9 mouse cellular contexts compared by ENCODE assay signal in genomic region chr4:140283398-140283797, GRCm38 (mm10). TPM values are rescaled to one million over a fixed set of nuclear protein-coding genes. Genes with fewer than 3 reads are reported as not detected.
DNase-seq lines count a peak whose midpoint lies in the region; ATAC-seq and TF ChIP-seq lines count a peak whose summit lies in the region.
"Had no signal": no experiment of that assay in that cellular context is flagged by ENCODE, and none has a peak within 500 bp of the region (broad histone marks: within the 10 kb centered on the region; RNA-seq: fewer than 3 reads in every experiment).

No protein-coding gene starts in this region.

- H3K4me3 ChIP-seq in CH12.LX (replicated peaks in 1 of 3; ENCODE audit: low read depth in 2 of 3, low read length in 2 of 3, poor library complexity in 1 of 3): no peak overlapping the region
- no peak overlapping the region for H3K4me3 ChIP-seq in embryonic facial prominence, embryonic 10.5 days
- no peak overlapping the region for H3K4me3 ChIP-seq in liver, embryonic 13.5 days (replicated peaks)
- H3K4me3 ChIP-seq in layer of hippocampus, adult 2 months: no peak overlapping the region
- H3K4me3 ChIP-seq in midbrain, embryonic 14.5 days (replicated peaks; ENCODE audit: low read depth, low read length): no peak overlapping the region
- H3K4me3 ChIP-seq: megakaryocyte, embryonic 14.5 days had no signal

- 10% methylated on average over 2 of the region's 2 CpGs for WGBS in embryonic facial prominence, embryonic 10.5 days
- WGBS in liver, embryonic 13.5 days (ENCODE audit: insufficient replicate concordance): 9% methylated on average over 2 of the region's 2 CpGs
- 23% methylated on average over 2 of the region's 2 CpGs for WGBS in midbrain, embryonic 14.5 days

- ATAC-seq in liver, embryonic 13.5 days (ENCODE audit: low read depth): no peak
- no peak for ATAC-seq in midbrain, embryonic 14.5 days (ENCODE audit: low FRiP score, low TSS enrichment)

- H3K4me1 ChIP-seq in CH12.LX (ENCODE audit: control insufficient read depth in 1 of 2, insufficient read depth in 2 of 2): no peaks in the 10 kb centered on the region
- no peaks in the 10 kb centered on the region for H3K4me1 ChIP-seq in embryonic facial prominence, embryonic 10.5 days
- no peaks in the 10 kb centered on the region for H3K4me1 ChIP-seq in liver, embryonic 13.5 days (replicated peaks)
- H3K4me1 ChIP-seq in midbrain, embryonic 14.5 days (ENCODE audit: control insufficient read depth, insufficient read depth, low read length): peaks cover 10% of the 10 kb centered on the region
- H3K4me1 ChIP-seq: megakaryocyte, embryonic 14.5 days had no signal

- no peak overlapping the region for H3K27ac ChIP-seq in CH12.LX (ENCODE audit: insufficient read depth, low read depth)
- no peak overlapping the region for H3K27ac ChIP-seq in embryonic facial prominence, embryonic 10.5 days (replicated peaks)
- H3K27ac ChIP-seq in liver, embryonic 13.5 days: no peak overlapping the region
- no peak overlapping the region for H3K27ac ChIP-seq in layer of hippocampus, adult 2 months
- no peak overlapping the region for H3K27ac ChIP-seq in midbrain, embryonic 14.5 days (replicated peaks; ENCODE audit: low read depth, low read length)

- no peaks in the 10 kb centered on the region for H3K36me3 ChIP-seq in CH12.LX (replicated peaks in 1 of 2; ENCODE audit: control insufficient read depth in 1 of 2, insufficient read depth in 1 of 2, low read length in 1 of 2)
- no peaks in the 10 kb centered on the region for H3K36me3 ChIP-seq in embryonic facial prominence, embryonic 10.5 days (replicated peaks)
- H3K36me3 ChIP-seq in liver, embryonic 13.5 days: no peaks in the 10 kb centered on the region
- no peaks in the 10 kb centered on the region for H3K36me3 ChIP-seq in midbrain, embryonic 14.5 days (ENCODE audit: control insufficient read depth, insufficient read depth, low read length)

- TF ChIP-seq RAD21 in CH12.LX (IDR thresholded peaks at IDR 0.05; ENCODE audit: low read depth, low read length): no peak

- no peak for TF ChIP-seq POLR2A in CH12.LX (IDR thresholded peaks at IDR 0.05; ENCODE audit: low read depth, low read length)

- peaks cover 1% of the 10 kb centered on the region for H3K9me3 ChIP-seq in CH12.LX (replicated peaks; ENCODE audit: low read length)
- peaks cover 11% of the 10 kb centered on the region; the same call in 1 of the 2 replicates for H3K9me3 ChIP-seq in embryonic facial prominence, embryonic 10.5 days
- H3K9me3 ChIP-seq in liver, embryonic 13.5 days (replicated peaks): peaks cover 14% of the 10 kb centered on the region; the same call in 1 of the 2 replicates
- H3K9me3 ChIP-seq in midbrain, embryonic 14.5 days (ENCODE audit: control insufficient read depth, low read length): no peaks in the 10 kb centered on the region

- no peak overlapping the region for H3K4me2 ChIP-seq in CH12.LX (ENCODE audit: insufficient read depth, low read depth, poor library complexity, severe bottlenecking)
- H3K4me2 ChIP-seq in liver, embryonic 13.5 days: no peak overlapping the region
- no peak overlapping the region for H3K4me2 ChIP-seq in midbrain, embryonic 14.5 days (ENCODE audit: low read length)

- H3K9ac ChIP-seq in CH12.LX (ENCODE audit: insufficient read depth, low read depth): no peak overlapping the region
- H3K9ac ChIP-seq in liver, embryonic 13.5 days: no peak overlapping the region
- H3K9ac ChIP-seq in midbrain, embryonic 14.5 days (replicated peaks; ENCODE audit: low read length): no peak overlapping the region

- DNase-seq in gastrocnemius, postnatal 10 days: peak; percentile 54
- no peak for DNase-seq in gastrocnemius, postnatal 25 days
- peak; percentile 34 for DNase-seq in CH12.LX (ENCODE audit: extremely low read depth)
- DNase-seq in embryonic facial prominence, embryonic 10.5 days (ENCODE audit: low spot score): peak; percentile 80
- DNase-seq in liver, embryonic 13.5 days: peak; percentile 4
- DNase-seq in layer of hippocampus, adult 2 months (ENCODE audit: low spot score in 2 of 2): no peak
- no peak for DNase-seq in layer of hippocampus, adult 18-20 months (ENCODE audit: low spot score in 2 of 2)
- no peak for DNase-seq in midbrain, embryonic 14.5 days

- H3K27me3 ChIP-seq in CH12.LX (replicated peaks): peaks cover 13% of the 10 kb centered on the region
- no peaks in the 10 kb centered on the region for H3K27me3 ChIP-seq in embryonic facial prominence, embryonic 10.5 days (replicated peaks; ENCODE audit: low read depth, poor library complexity, severe bottlenecking)
- H3K27me3 ChIP-seq in liver, embryonic 13.5 days: no peaks in the 10 kb centered on the region
- H3K27me3 ChIP-seq in midbrain, embryonic 14.5 days (ENCODE audit: control insufficient read depth, insufficient read depth, low read length): no peaks in the 10 kb centered on the region
- H3K27me3 ChIP-seq: megakaryocyte, embryonic 14.5 days had no signal

- no peak for TF ChIP-seq CTCF in CH12.LX (conservative IDR thresholded peaks at IDR 0.05 in 1 of 2, IDR thresholded peaks at IDR 0.05 in 1 of 2; ENCODE audit: low read depth in 2 of 2, low read length in 2 of 2)
- TF ChIP-seq CTCF in layer of hippocampus, adult 2 months (conservative IDR thresholded peaks at IDR 0.05): no peak

- dilution Hi-C loops in CH12.LX (cut with MboI; ENCODE audit: extremely low pct_ligation_motif_present, extremely low pct_unique_long_range_greater_than_20kb, low sequenced_read_pairs): no loop called here

- in situ Hi-C loops in CH12.LX (cut with MboI; ENCODE audit: low pct_ligation_motif_present, low pct_unique_long_range_greater_than_20kb, low sequenced_read_pairs): no loop called here

- H3K79me2 ChIP-seq in CH12.LX (replicated peaks; ENCODE audit: control insufficient read depth, extremely low read depth, insufficient read depth, poor library complexity, severe bottlenecking): no peaks in the 10 kb centered on the region

- TF ChIP-seq EP300 in CH12.LX (IDR thresholded peaks at IDR 0.05; ENCODE audit: low read length): no peak

TF ChIP-seq in CH12.LX, 34 proteins besides CTCF, POLR2A, EP300 and RAD21:
- TF ChIP-seq SIN3A (IDR thresholded peaks at IDR 0.05; ENCODE audit: low read length): peak; percentile 79
- no peak for TF ChIP-seq E2F4 (IDR thresholded peaks at IDR 0.05; ENCODE audit: insufficient replicate concordance, low read depth, low read length)

RNA-seq across cellular contexts. Expression of gene Igsf21, which starts 36.8 kb away (rescaled TPM):
- under 1 TPM; 0.12 to 0.29 TPM for total RNA-seq in gastrocnemius, postnatal 10 days (2021)
- total RNA-seq in gastrocnemius, postnatal 25 days (2021): under 1 TPM in 1 of 2 experiments, not detected in 1; 0.13 TPM
- total RNA-seq in CH12.LX (2012; rRNA removed) (not detected in 2 replicates), CH12.LX (2014; rRNA removed) (not detected in 2 replicates)
- polyA plus RNA-seq in CH12.LX (2012; ENCODE audit: insufficient read length, low read depth): not detected in 2 replicates
- polyA plus RNA-seq in embryonic facial prominence, embryonic 10.5 days (2016; fragmentation: Nextera tagmentation; extraction: Ambion mirVana): 2.0 and 2.2 TPM in 2 replicates
- 0.16 and 0.18 TPM in 2 replicates for polyA plus RNA-seq in liver, embryonic 13.5 days (2015; fragmentation: Nextera tagmentation; extraction: Ambion mirVana)
- 10 to 100 TPM; 39.1 to 41.4 TPM for total RNA-seq in layer of hippocampus, adult 2 months (2021)
- 10 to 100 TPM; 30.0 to 40.3 TPM for total RNA-seq in layer of hippocampus, adult 18-20 months (2021)
- polyA plus RNA-seq in midbrain, embryonic 14.5 days (2014; fragmentation: Nextera tagmentation; extraction: Ambion mirVana): 64.9 and 77.6 TPM in 2 replicates

Comparison
In these comparisons a context has a peak if more than half of its experiments do, and no peak if none do; other contexts are left out.
1. DNase-seq: peak in gastrocnemius, postnatal 10 days (single experiment), CH12.LX (single experiment), embryonic facial prominence, embryonic 10.5 days (single experiment) and liver, embryonic 13.5 days (single experiment); none in gastrocnemius, postnatal 25 days (single experiment), layer of hippocampus, adult 2 months (0 of 2), layer of hippocampus, adult 18-20 months (0 of 2) and midbrain, embryonic 14.5 days (single experiment).
2. RNA of gene Igsf21, which starts 36.8 kb away (total RNA-seq): 39.1 to 41.4 TPM in layer of hippocampus, adult 2 months and 30.0 to 40.3 TPM in layer of hippocampus, adult 18-20 months; 0.12 to 0.29 TPM in gastrocnemius, postnatal 10 days, 0.13 TPM in gastrocnemius, postnatal 25 days and not detected in CH12.LX; every median in the first group is over 10 times any median in the second.